Mouse (Mus musculus) C2C12 (cell line): ENCODE measurements around the gene Tbcel.

Source experiments
- CEBPB ChIP-seq: IDR thresholded peaks from one replicate; pipeline ENCODE4 v1.6.1; 2011; ENCODE audit warnings: low read depth, mild to moderate bottlenecking, control low read depth, moderate library complexity
- CTCF ChIP-seq: IDR thresholded peaks from one replicate; pipeline ENCODE4 v1.5.1; 2011; ENCODE audit not compliant: control insufficient read depth, insufficient read depth, insufficient read length
- MAX ChIP-seq: IDR thresholded peaks from one replicate; pipeline ENCODE4 v1.6.1; 2011; ENCODE audit warnings: mild to moderate bottlenecking, control low read depth
- MYOD1 ChIP-seq: IDR thresholded peaks from one replicate; pipeline ENCODE4 v1.6.1; 2011; ENCODE audit warnings: low read depth; ENCODE audit not compliant: control insufficient read depth, insufficient read length
- MYOG ChIP-seq: IDR thresholded peaks from one replicate; pipeline ENCODE4 v1.6.1; 2011; ENCODE audit not compliant: control insufficient read depth, insufficient read length; ENCODE audit errors: extremely low read depth
- USF1 ChIP-seq: IDR thresholded peaks from one replicate; pipeline ENCODE4 v1.6.1; 2011; ENCODE audit warnings: low read depth, mild to moderate bottlenecking, control low read depth, moderate library complexity

DNA sequence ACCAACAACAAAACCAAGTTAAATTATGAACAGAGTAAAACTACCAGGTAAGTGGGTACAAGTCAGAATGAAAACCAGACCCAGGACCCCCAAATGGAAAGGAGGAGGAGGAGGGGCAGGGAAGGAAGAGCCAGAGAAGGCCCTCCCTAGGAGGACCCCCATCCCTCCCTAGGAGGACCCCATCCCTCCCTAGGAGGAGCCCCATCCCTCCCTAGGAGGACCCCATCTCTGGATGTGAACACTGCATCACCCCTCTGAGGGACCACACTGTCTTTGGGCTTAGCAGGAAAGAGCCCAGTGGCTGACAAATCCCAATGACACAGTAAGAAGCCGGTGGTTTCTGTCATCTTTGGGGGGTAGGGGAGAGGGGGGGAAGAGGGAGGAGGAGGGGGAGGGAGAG lies 92.4 kb downstream of the Tbcel start:
- TF ChIP-seq CTCF (no peak), MYOD1 (no peak), MAX (no peak), USF1 (no peak), MYOG (no peak), CEBPB (no peak)
